Mouse (Mus musculus): ENCODE results near the gene Rabgap1.
"Not testable (repeated sequence)": the region's sequence is repeated elsewhere in the genome, so short reads cannot be mapped to it uniquely, and the experiment has no call there.

Rabgap1 gene

DNA sequence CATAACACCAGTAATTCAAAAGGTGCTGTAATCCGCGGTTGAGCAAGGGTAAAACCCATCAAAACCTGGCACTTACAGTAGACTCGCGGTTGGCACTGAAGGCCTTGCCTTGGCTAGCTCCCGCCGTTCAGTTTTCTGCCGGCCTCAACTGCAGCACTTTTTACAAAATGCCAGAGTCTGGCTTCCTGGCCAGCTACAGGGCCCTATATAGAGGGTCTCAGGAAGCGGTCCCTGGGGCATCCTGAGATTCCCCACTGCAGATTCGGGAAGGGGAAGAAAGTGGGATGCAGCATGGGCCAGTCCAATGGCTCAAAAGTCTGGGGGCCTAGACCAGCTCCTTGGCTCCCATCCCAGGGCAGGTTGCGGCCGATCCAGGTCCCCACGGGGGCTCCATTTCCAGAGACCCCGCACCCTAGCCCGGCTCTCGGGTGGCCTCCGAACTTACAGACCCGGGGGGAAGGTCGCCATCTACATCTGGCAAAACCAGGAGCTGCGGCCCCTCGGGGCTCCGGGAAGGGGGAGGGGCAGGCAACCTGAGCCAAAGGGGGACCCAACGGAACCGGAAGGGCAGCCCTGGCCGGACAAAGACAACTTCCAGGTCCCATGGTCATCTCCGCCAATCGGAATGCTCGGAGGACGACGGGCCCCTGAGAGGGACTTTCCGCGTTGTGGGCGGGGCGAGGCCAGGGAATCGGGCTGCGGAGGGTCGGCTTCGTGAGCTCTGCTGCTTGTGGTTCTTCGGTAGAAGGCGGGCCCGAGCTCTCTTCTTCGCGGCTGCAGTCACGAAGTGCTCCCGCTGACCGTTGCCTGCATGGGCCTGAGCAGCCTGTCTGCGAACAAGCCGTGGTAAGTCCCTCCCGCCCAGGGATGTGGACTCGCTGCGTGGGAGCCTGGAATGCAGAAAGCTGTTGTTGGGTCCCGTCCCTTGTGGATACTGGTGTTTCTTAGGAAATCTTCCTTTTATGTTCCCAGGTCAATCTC, at the start of gene Rabgap1, which contains the start of the genes Zbtb26 and Zbtb6:
Rabgap1 (plus strand) TSS at position 669 of the 981 bp plus-strand sequence.
Zbtb26 (minus strand) TSS at position 525 of the 981 bp plus-strand sequence.
Zbtb6 (minus strand) TSS at position 561 of the 981 bp plus-strand sequence.
- peak; percentile 96 for DNase-seq (ENCODE audit: low read depth, low spot score)

- no peak for DNase-seq (ENCODE audit: low read depth, low spot score)
Measured at GRCm38 (mm10) chr2:37395539-37395938, 47.5 kb upstream of the Rabgap1 start.

DNA sequence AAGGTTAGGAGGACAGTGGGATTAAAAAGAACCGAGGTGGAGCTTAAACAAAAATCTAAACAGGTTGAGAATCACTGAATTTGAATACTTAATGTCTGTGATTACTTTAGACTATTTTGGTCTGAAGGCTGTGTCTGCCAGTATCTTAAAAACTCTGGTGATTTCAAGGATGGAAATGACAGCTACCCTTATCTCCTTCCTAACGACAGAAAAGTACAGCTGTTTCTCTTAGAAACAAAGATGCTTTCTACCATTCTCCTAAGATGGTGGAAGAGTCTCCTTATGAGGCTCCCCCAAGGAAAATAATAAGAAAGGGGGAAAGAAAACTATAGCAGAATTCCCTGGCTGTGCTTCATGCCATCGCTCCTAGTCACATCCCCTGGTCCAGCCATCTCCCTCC, 21.2 kb upstream of the Rabgap1 start:
- DNase-seq (ENCODE audit: low read depth, low spot score), result no peak

DNA sequence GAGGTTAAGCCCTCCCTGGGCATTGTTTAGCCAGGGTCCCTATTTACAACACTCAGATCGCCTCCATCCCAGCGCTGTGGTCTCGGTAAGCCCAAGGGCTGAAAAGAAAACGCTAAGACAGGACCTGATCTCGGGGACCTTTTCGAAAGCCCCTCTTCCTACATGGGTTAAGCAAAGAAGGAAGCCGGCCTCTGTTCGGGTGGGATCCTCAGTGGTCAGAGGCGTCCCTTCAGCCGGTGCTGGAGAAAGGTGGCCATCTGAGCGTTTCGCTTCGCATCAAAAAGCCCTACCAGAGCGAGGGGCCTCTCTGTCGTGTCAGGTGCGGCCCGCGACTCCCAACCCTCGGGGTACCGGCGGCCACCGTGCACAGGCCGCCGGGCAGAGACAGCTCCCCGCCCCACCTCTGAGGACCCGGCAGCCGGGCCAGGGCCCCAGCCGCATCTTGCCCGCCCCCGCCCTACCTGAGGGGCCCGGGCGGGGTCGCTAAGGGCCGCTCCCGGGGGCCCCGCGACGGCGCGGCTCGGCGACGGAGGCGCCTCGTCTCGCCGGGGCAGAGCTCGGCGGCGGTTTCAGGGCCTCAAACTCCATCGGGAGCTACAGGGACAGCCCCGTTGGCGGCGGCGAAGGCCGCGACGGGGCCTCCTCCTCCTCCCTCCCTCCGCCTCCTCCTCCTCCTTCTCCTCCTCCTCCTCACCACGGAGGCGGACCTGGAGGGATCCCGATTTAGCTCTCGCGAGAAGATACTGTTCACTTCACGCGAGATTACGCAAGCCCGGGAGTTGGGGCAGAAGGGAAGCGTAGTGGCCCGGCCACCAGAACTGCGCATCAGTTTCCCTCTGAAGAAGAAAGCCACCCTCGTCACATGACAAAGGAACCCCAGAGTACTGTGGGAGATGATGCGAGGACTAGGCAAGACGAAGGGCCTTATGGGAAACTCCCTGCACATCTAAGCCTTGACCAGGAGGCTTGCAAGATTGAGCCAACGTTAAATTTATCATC, 20.5 kb upstream of the Rabgap1 start, which contains the start of gene Rc3h2:
Rc3h2 (minus strand) TSS at position 598 of the 999 bp plus-strand sequence.
- peak; percentile 99 for DNase-seq (ENCODE audit: low read depth, low spot score)

- DNase-seq (ENCODE audit: low read depth, low spot score), result no peak
Measured at GRCm38 (mm10) chr2:37423671-37424070, 19.4 kb upstream of the Rabgap1 start.

GRCm38 (mm10) chr2:37430593-37431464, 12.2 kb upstream of the Rabgap1 start:
- peak; percentile 84 for DNase-seq (ENCODE audit: low read depth, low spot score)

GRCm38 (mm10) chr2:37431609-37432008, 11.5 kb upstream of the Rabgap1 start:
- DNase-seq (ENCODE audit: low read depth, low spot score), result no peak

- peak; percentile 93 for DNase-seq (ENCODE audit: low read depth, low spot score)
Measured at GRCm38 (mm10) chr2:37451667-37452375, 8.7 kb downstream of the Rabgap1 start.

DNA sequence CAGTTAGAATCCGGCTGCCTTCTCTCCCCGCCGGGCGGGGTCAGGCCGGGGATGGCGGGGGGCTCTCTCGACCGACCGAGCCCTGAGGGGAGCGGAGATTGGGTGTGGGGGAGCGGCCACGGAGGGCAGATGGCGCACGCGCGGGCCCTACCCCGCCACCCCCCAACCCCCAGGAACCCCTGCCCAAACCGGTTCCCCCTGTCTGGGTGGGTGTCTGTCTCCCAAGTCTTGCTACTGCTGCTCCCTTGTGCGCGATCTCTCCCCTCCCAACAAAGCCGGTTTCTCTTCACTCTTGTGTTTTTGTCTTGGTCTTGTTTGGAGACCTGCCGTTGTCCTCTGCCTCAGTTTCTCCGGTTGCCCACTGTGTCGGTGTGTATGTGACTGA, 9.3 kb downstream of the Rabgap1 start:
- peak; percentile 63 for DNase-seq (ENCODE audit: low read depth, low spot score)

DNA sequence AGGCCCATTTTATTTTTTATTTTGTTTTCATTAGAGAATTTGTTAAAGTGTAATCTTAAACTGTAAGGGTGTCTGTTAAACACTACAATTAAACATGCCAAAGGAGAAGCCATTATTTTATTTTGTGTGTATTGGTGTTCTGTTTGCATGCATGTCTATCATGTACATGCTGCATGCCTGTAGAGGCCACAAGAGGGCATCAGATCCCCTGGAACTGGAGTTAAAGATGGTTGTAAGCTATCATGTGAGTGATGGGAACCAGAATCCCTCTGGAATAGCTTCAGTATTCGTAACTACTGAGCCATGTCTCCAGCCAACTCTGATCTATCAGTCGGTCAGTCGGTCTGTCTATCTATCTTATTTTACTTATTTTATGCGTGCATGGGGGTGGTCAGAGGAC, 17.6 kb downstream of the Rabgap1 start:
- peak; percentile 44 for DNase-seq (ENCODE audit: low read depth, low spot score)

GRCm38 (mm10) chr2:37466266-37466665, 23.2 kb downstream of the Rabgap1 start:
- DNase-seq (ENCODE audit: low read depth, low spot score), result no peak

GRCm38 (mm10) chr2:37479559-37479958, 36.5 kb downstream of the Rabgap1 start:
- no peak for DNase-seq (ENCODE audit: low read depth, low spot score)

- DNase-seq (ENCODE audit: low read depth, low spot score), result no peak
Measured at GRCm38 (mm10) chr2:37480039-37480438, 37.0 kb downstream of the Rabgap1 start.

GRCm38 (mm10) chr2:37484165-37484564, 41.1 kb downstream of the Rabgap1 start:
- DNase-seq (ENCODE audit: low read depth, low spot score), result no peak

- DNase-seq (ENCODE audit: low read depth, low spot score), result peak; percentile 5
Measured at GRCm38 (mm10) chr2:37485370-37485769, 42.3 kb downstream of the Rabgap1 start.

- no peak for DNase-seq (ENCODE audit: low read depth, low spot score)
Measured at GRCm38 (mm10) chr2:37486408-37486807, 43.3 kb downstream of the Rabgap1 start.

GRCm38 (mm10) chr2:37488956-37489355, 45.9 kb downstream of the Rabgap1 start:
- DNase-seq (ENCODE audit: low read depth, low spot score), result no peak

DNA sequence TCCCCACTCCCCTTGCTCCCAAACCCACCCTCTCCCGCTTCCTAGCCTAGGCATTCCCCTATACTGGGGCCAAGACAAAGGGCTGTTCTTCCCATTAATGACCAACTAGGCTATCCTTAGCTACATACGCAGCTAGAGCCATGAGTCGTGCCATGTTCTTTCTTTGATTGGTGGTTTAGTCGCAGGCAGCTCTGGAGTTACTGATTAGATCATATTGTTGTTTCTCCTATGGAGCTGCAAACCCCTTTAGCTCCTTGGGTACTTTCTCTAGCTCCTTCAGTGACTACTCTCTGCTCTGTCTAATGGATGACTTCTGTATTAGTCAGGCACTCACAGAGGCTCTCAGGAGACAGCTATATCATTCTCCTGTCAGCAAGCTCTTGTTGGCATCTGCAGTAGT, 54.2 kb downstream of the Rabgap1 start:
- DNase-seq (ENCODE audit: low read depth, low spot score), result no peak

GRCm38 (mm10) chr2:37505856-37506255, 62.8 kb downstream of the Rabgap1 start:
- DNase-seq (ENCODE audit: low read depth, low spot score), result not testable (repeated sequence)
